Mouse (Mus musculus) kidney, embryonic 15.5 days (tissue): ENCODE data around the gene Car3. TPM values are rescaled to one million over a fixed set of nuclear protein-coding genes. Genes with fewer than 3 reads are reported as not detected.
A peak's percentile ranks its signal among the peaks of the same experiment; 100 is the strongest.

Source experiments
- ATAC-seq: fragments of 200-750 bp; cut with Nextera tagmentation; replicated peaks from 2 replicates; pipeline ENCODE4 v1.8.0; 2017; ENCODE audit warnings: moderate TSS enrichment; ENCODE audit not compliant: low FRiP score
- H3K27ac ChIP-seq: fragments of 300-500 bp; sonication (generic); 2 replicates; pipeline ENCODE4 v1.5.1; 2015; ENCODE audit warnings: mild to moderate bottlenecking, inconsistent platforms
- H3K27me3 ChIP-seq: fragments of 300-500 bp; sonication (generic); 2 replicates; pipeline ENCODE4 v1.6.1; 2015; ENCODE audit warnings: inconsistent platforms
- H3K36me3 ChIP-seq: fragments of 300-500 bp; sonication (generic); 2 replicates; pipeline ENCODE4 v1.6.1; 2015; ENCODE audit warnings: inconsistent platforms
- H3K4me1 ChIP-seq: fragments of 300-500 bp; sonication (generic); 2 replicates; pipeline ENCODE4 v1.6.1; 2015; ENCODE audit warnings: inconsistent platforms
- H3K4me2 ChIP-seq: fragments of 300-500 bp; sonication (generic); 2 replicates; pipeline ENCODE4 v1.6.1; 2015; ENCODE audit warnings: moderate library complexity, mild to moderate bottlenecking, inconsistent platforms
- H3K4me3 ChIP-seq: fragments of 300-500 bp; sonication (generic); replicated peaks from 2 replicates; pipeline ENCODE4 v1.5.1; 2015; ENCODE audit warnings: mild to moderate bottlenecking, inconsistent platforms
- H3K9ac ChIP-seq: fragments of 300-500 bp; sonication (generic); 2 replicates; pipeline ENCODE4 v1.6.1; 2015; ENCODE audit warnings: mild to moderate bottlenecking, inconsistent platforms
- H3K9me3 ChIP-seq: fragments of 300-500 bp; sonication (generic); replicated peaks from 2 replicates; pipeline ENCODE4 v1.6.1; 2016; ENCODE audit warnings: inconsistent platforms
- WGBS: fragments of 180-500 bp; shearing (Covaris S2); methylation state at CpG from one replicate; pipeline ENCODE4 v1.1.7; 2015; ENCODE audit warnings: mixed read lengths; 5-methylcytosine and 5-hydroxymethylcytosine counted together
- polyA plus RNA-seq: library from polyadenylated mRNA; unstranded; fragments of >200 nt; fragmentation: Nextera tagmentation; extraction: Ambion mirVana; gene quantifications from 2 replicates; pipeline ENCODE4 v1.2.1, GENCODE M21; 2015

Gene Car3
- polyA plus RNA-seq, 1 experiment from 2014 or later: 39.6 TPM

GRCm38 (mm10) chr3:14860291-14860690, 3.0 kb upstream of the Car3 start:
- Histone ChIP-seq H3K9ac (no peak overlapping the region), H3K27ac (no peak overlapping the region), H3K4me2 (no peak overlapping the region), H3K4me1 (peaks cover 10% of the 10 kb centered on the region), H3K27me3 (peaks cover 4% of the 10 kb centered on the region; the same call in 1 of the 2 replicates), H3K36me3 (no peaks in the 10 kb centered on the region), H3K4me3 (no peak overlapping the region), H3K9me3 (no peaks in the 10 kb centered on the region)
- no peak for ATAC-seq
- whole genome bisulfite sequencing: 68% methylated on average over 3 of the region's 3 CpGs

GRCm38 (mm10) chr3:14861165-14861564, 2.1 kb upstream of the Car3 start:
- peaks cover 4% of the 10 kb centered on the region; the same call in 1 of the 2 replicates for H3K27me3 ChIP-seq
- 87% methylated on average over 1 of the region's 1 CpGs for WGBS

GRCm38 (mm10) chr3:14861787-14862186, 1.5 kb upstream of the Car3 start:
- Histone ChIP-seq H3K4me2 (no peak overlapping the region), H3K4me3 (no peak overlapping the region), H3K4me1 (peaks cover 10% of the 10 kb centered on the region), H3K9ac (no peak overlapping the region), H3K9me3 (no peaks in the 10 kb centered on the region), H3K27ac (no peak overlapping the region), H3K27me3 (peaks cover 4% of the 10 kb centered on the region; the same call in 1 of the 2 replicates), H3K36me3 (no peaks in the 10 kb centered on the region)
- 41% methylated on average over 4 of the region's 4 CpGs for WGBS
- no peak for ATAC-seq

More at GRCm38 (mm10) chr3:14861165-14861564, 2.1 kb upstream of the Car3 start:
- Histone ChIP-seq H3K4me2 (no peak overlapping the region), H3K4me3 (no peak overlapping the region), H3K9me3 (no peaks in the 10 kb centered on the region), H3K9ac (no peak overlapping the region), H3K27ac (no peak overlapping the region), H3K4me1 (peaks cover 10% of the 10 kb centered on the region), H3K36me3 (no peaks in the 10 kb centered on the region)
- no peak for ATAC-seq

- Histone ChIP-seq H3K9ac (peak overlapping the region; percentile 29; the same call in 1 of the 2 replicates), H3K4me1 (peaks cover 10% of the 10 kb centered on the region), H3K27ac (0 out of 2 replicates have a peak overlapping the region, but pooled peaks have one; percentile 1), H3K4me2 (peak overlapping the region; percentile 65), H3K9me3 (no peaks in the 10 kb centered on the region), H3K36me3 (no peaks in the 10 kb centered on the region), H3K4me3 (peak overlapping the region; percentile 37), H3K27me3 (peaks cover 4% of the 10 kb centered on the region; the same call in 1 of the 2 replicates)
- ATAC-seq: peak; percentile 74
- under 1% methylated on average over 9 of the region's 9 CpGs for WGBS
Observed at GRCm38 (mm10) chr3:14862654-14863021, 674 bp upstream of the Car3 start.

GRCm38 (mm10) chr3:14863922-14864321, 610 bp downstream of the Car3 start:
- 82% methylated on average over 2 of the region's 2 CpGs for WGBS
- Histone ChIP-seq H3K4me3 (no peak overlapping the region), H3K36me3 (no peaks in the 10 kb centered on the region), H3K9ac (no peak overlapping the region), H3K4me2 (no peak overlapping the region), H3K9me3 (no peaks in the 10 kb centered on the region), H3K4me1 (peaks cover 10% of the 10 kb centered on the region), H3K27me3 (peaks cover 8% of the 10 kb centered on the region; the same call in 1 of the 2 replicates), H3K27ac (no peak overlapping the region)
- ATAC-seq: no peak

GRCm38 (mm10) chr3:14865941-14866340, 2.6 kb downstream of the Car3 start:
- no peak for ATAC-seq
- Histone ChIP-seq H3K27me3 (peaks cover 8% of the 10 kb centered on the region; the same call in 1 of the 2 replicates), H3K9me3 (no peaks in the 10 kb centered on the region), H3K36me3 (no peaks in the 10 kb centered on the region), H3K27ac (no peak overlapping the region), H3K4me2 (no peak overlapping the region), H3K9ac (no peak overlapping the region), H3K4me3 (no peak overlapping the region), H3K4me1 (peaks cover 10% of the 10 kb centered on the region)
- WGBS: 76% methylated on average over 2 of the region's 2 CpGs

- WGBS: 25% methylated on average over 11 of the region's 11 CpGs
- Histone ChIP-seq H3K9ac (no peak overlapping the region), H3K36me3 (no peaks in the 10 kb centered on the region), H3K4me2 (peak overlapping the region; percentile 44), H3K4me3 (no peak overlapping the region), H3K4me1 (no peaks in the 10 kb centered on the region), H3K9me3 (no peaks in the 10 kb centered on the region), H3K27me3 (0 out of 2 replicates have a peak, but pooled peaks cover 4% of the 10 kb centered on the region), H3K27ac (no peak overlapping the region)
- peak; percentile 72 for ATAC-seq
Observed at GRCm38 (mm10) chr3:14869779-14870178, 6.5 kb downstream of the Car3 start.

GRCm38 (mm10) chr3:14870528-14870927, 7.2 kb downstream of the Car3 start:
- Histone ChIP-seq H3K27ac (no peak overlapping the region), H3K4me2 (no peak overlapping the region), H3K4me3 (no peak overlapping the region), H3K27me3 (0 out of 2 replicates have a peak, but pooled peaks cover 4% of the 10 kb centered on the region), H3K9ac (no peak overlapping the region), H3K36me3 (no peaks in the 10 kb centered on the region), H3K4me1 (no peaks in the 10 kb centered on the region), H3K9me3 (no peaks in the 10 kb centered on the region)
- ATAC-seq: no peak
- WGBS: 70% methylated on average over 1 of the region's 1 CpGs

- no peak overlapping the region for H3K27ac ChIP-seq
- H3K4me1 ChIP-seq: no peaks in the 10 kb centered on the region
- H3K9ac ChIP-seq: no peak overlapping the region
- 52% methylated on average over 7 of the region's 7 CpGs for WGBS
- 0 out of 2 replicates have a peak, but pooled peaks cover 4% of the 10 kb centered on the region for H3K27me3 ChIP-seq
- H3K9me3 ChIP-seq: no peaks in the 10 kb centered on the region
- ATAC-seq: no peak
- no peak overlapping the region for H3K4me3 ChIP-seq
- no peaks in the 10 kb centered on the region for H3K36me3 ChIP-seq
- H3K4me2 ChIP-seq: no peak overlapping the region
Observed at GRCm38 (mm10) chr3:14871386-14871785, 8.1 kb downstream of the Car3 start.

GRCm38 (mm10) chr3:14874402-14875040, 11.2 kb downstream of the Car3 start:
- Histone ChIP-seq H3K4me3 (no peak overlapping the region), H3K27me3 (no peaks in the 10 kb centered on the region), H3K27ac (no peak overlapping the region), H3K4me1 (no peaks in the 10 kb centered on the region), H3K36me3 (no peaks in the 10 kb centered on the region), H3K9me3 (no peaks in the 10 kb centered on the region), H3K9ac (no peak overlapping the region), H3K4me2 (no peak overlapping the region)
- 41% methylated on average over 8 of the region's 8 CpGs for WGBS
- 0 out of 2 replicates have a peak, but pooled peaks have one; percentile 26 for ATAC-seq

GRCm38 (mm10) chr3:14876325-14876918, 13.1 kb downstream of the Car3 start:
- H3K4me2 ChIP-seq: no peak overlapping the region
- no peak overlapping the region for H3K27ac ChIP-seq
- 72% methylated on average over 9 of the region's 9 CpGs for WGBS
- no peak overlapping the region for H3K9ac ChIP-seq
- no peak for ATAC-seq
- H3K4me3 ChIP-seq: no peak overlapping the region
- no peaks in the 10 kb centered on the region for H3K27me3 ChIP-seq
- H3K9me3 ChIP-seq: no peaks in the 10 kb centered on the region
- no peaks in the 10 kb centered on the region for H3K4me1 ChIP-seq
- no peaks in the 10 kb centered on the region for H3K36me3 ChIP-seq

GRCm38 (mm10) chr3:14877251-14877909, 14.1 kb downstream of the Car3 start:
- no peak overlapping the region for H3K4me2 ChIP-seq
- WGBS: 87% methylated on average over 7 of the region's 7 CpGs
- H3K27ac ChIP-seq: no peak overlapping the region
- H3K27me3 ChIP-seq: no peaks in the 10 kb centered on the region
- no peaks in the 10 kb centered on the region for H3K4me1 ChIP-seq
- H3K9ac ChIP-seq: no peak overlapping the region
- H3K9me3 ChIP-seq: no peaks in the 10 kb centered on the region
- ATAC-seq: 0 out of 2 replicates have a peak, but pooled peaks have one; percentile 68
- no peaks in the 10 kb centered on the region for H3K36me3 ChIP-seq
- no peak overlapping the region for H3K4me3 ChIP-seq
